Mouse (Mus musculus) fat pad, adult 2 months (tissue): ENCODE data around the gene Hoxa10.

ENCODE experiments used
- DNase-seq: peaks from one replicate; pipeline ENCODE4 v3.0.0-alpha.2; 2011; ENCODE audit warnings: low read depth, low spot score; ENCODE audit errors: extremely low read depth

Hoxa10 gene

DNA sequence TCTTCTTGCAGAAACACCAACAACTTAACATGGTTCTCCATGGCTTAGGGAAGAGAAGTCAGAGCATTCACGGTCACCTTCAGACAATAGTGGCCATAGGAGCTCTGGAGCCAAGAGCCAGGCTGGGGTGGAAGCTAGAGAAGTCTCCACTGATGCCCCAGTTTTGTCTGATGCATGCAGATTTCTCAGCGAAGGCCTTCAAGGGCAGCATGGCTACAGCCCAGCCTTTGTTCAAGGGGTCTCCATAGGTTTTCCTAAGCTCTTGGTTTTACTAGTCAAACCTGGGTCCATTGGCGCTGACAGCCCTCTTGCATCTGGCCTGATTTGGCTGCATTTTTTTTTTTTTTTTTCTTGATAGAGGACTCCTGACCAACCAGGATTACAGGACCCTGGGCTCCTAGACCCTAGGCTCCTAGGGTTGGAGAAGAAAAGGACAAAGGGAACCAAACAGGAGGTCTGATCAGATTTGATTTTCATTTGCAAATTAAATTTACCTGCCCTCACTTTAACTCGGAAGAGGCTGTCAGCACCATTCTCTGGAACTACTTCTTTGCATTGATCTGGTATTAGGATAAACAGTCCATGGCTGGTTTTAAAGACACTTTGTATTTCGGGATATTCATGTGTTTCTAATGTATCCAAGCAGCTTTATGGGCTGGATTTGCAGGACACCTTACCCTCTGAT is 23.6 kb upstream of the Hoxa10 start:
- DNase-seq = no peak

DNA sequence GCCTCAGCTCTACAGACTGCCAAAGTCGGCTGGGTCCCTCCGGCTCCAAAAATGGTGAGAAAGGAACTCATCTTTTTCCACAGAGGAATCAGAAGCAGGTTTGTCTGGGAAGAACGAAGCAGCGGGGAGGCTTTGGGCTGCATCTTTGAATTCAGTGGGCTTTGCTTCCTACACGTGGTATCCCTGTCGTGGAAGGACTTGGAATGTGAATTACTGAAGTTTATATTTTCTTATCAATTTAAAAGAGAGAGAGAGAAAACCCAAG is 22.6 kb upstream of the Hoxa10 start:
- DNase-seq = no peak

DNA sequence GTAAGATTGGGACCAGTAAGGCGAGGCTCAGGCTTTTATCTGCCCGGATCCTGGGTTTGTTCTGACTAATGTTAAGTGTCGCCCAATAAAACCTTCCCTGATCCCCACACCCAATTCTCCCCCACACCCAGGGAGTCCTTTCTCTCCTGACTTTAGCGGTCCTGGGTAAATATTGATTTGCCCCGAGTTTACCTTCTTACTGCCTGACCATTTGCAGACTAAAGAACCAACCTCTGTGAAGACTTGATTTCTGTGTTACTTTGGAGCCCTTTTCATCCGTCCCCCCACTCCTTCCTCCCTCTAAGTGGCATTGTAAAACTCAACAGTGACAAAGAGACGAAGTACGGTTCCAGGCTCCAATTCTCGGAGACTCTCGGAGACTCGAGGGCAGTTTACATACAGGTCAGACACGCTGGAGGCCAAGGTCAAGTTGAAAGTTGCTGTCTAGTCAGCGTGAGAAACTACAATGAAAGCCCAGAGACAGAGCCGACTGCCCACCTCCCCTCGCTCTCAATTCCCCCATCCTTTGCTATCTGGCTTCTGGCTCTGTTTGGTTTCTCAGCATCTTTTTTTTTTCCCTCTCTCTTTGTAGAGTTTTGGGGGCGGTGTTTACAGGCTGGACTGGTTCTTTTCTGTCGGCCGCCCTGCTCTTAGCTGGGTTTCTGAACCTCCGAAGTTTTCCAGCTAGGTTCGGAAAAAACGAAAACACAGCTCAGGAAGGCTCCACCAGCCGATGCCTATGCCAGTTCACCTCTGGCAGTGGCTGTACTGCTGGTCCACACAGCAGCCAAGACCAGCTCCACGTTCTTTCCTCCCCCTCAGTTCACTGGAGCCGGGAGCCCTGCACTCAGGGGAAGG is 22.0 kb upstream of the Hoxa10 start:
- no peak for DNase-seq

DNA sequence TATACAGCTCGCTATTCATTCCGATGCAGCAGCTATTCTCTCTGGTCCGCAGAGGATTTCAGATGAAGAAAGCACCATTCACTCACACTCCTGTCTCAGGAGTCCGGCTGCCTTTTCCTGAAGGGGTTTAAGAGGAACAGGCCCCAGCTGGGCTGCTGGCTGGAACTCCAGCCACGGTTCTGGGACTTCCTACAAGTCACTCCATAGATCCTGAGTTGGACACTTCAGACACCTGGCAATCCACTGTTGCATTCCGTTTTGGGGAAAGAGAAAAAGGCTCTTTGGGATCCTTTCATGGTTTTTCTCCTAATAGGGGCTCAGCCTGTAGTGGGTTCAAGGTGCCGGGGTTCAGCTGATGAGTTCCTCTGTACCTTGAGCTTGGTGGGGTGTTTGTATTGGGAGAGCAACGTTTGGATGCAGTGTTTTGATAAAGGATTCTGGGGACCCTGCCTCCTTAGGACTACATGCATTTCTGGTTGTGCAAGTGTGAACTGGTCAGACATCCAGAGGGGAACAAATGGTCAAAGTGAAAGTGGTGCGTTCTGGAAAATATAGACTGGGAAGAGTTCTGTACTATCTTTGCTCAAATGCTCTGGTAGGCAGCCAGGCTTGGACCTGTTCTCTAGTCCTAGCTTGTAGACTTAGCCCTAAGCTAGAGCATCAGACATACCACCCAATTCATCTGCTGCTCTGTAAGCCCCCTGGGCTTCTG is 21.3 kb upstream of the Hoxa10 start:
- no peak for DNase-seq

DNA sequence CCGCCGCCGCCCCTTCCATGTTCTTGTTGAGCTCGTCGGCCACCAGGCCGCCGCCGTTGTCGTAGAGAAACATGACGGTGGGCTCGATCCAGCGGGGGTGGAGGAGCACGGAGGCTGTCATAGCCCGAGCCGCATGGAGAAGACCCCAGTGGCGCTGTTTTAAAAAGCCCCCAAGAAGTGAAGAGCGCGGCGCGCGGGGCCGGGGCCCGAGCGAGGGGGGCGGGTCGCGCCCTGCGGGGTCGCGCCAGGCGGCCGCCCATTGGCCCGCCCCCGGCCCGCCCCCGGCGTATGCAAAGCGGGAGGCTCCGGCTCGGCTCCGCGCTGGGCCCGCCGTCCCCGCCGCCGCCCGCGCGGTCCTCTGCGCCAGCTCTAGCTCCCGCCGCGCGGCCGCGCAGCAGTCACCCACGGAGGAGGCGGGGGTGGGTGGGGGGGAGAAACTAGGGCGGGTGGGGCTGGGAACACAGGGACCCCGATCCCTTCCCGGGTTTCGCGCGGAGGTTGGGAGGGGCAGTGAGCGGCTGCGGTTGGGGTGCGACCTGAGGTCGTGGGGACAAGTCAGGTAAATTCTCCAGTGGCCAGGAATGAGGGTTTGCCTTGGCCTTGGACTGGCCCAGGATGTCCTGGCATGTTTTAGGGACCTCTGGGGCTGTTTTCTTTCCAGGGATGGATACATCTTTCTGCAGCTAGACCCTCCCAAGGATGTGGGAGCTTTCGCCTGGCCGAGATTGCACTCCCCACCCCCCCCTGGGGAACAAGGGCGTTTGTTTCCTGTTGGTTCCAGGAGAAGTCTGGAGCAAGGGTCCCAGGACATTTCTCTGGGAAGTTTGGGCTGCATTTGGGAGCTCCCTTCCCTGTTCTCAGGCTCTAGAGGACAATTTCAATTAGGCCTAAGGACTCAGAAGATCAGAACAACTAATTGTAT is 20.3 kb upstream of the Hoxa10 start, which contains the start of gene Hoxa13:
Gene Hoxa13 (minus strand): TSS at position 227 of the 922 bp plus-strand sequence.
- DNase-seq = no peak

DNA sequence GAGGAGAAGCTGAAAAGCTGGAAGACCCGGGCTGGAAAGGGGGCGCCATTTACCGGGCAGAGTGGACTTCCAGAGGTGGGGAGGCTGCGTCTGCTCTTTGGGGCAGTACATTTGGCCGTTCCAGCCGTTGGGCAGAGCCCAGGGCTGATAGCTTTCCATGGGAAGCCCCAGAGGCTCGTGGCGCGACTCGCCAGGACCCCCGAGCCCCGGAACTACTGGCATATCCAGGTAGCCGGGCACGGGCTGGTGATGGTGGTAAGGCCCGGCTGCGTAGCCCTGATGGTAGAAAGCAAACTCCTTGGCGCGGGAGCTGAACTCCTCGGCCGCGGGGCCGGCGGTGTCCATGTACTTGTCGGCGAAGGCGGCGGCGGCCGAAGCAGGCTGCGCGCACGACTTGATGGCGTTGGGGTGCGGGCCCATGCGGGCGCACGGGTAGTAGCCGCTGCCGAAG is 19.2 kb upstream of the Hoxa10 start:
- DNase-seq = no peak

DNA sequence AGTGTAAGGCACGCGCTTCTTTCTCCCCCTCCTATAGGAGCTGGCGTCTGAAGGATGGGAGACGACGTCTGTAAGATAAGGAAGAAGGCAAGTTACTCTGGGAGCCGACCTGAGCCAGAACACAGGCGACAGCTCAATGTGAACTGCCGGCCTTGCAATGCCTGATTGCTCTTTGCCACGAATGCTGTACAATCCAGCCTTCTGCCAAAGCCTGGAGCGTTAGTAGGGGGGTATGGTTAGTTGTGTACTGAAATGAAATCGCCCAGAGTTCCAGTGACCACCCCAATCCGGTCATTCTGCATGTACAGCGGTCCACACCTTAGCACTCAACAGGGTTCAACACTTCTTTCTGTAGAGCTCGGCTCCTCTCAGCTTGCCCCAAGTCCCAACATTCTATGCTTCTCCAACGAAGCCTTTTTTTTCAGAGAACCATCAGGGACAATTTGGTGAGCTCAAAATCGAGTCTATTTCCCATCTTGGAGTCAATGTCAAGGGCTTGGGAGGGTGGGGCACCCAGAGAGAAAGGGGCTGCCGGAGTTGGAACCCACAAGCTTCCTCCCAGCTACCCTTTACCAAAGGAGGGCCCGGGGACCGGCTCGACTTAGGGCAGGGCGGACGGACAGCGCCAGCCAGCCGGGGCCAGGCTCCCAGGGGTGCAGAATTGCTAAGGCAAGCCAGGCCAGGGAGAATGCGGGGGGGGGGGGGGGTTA is 18.6 kb upstream of the Hoxa10 start:
- no peak for DNase-seq

DNA sequence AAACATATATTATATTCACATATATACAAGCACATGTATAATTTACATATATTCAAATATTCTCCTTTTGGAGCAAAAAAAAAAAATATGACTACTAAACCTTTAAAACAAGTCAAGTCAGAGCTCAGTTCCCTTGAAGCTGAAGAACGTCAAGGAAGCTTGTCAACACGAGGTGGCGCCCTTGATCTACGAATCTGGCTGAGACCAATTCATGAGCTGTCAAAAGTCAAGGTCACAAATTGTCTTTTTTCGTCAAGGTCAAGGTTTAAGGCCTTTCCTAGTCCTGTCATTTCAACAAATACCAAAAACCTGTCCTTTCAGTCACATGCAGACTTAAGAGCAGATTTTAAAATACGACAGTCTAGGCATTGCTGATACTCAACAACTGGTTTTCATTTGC is 16.3 kb upstream of the Hoxa10 start:
- DNase-seq = no peak

DNA sequence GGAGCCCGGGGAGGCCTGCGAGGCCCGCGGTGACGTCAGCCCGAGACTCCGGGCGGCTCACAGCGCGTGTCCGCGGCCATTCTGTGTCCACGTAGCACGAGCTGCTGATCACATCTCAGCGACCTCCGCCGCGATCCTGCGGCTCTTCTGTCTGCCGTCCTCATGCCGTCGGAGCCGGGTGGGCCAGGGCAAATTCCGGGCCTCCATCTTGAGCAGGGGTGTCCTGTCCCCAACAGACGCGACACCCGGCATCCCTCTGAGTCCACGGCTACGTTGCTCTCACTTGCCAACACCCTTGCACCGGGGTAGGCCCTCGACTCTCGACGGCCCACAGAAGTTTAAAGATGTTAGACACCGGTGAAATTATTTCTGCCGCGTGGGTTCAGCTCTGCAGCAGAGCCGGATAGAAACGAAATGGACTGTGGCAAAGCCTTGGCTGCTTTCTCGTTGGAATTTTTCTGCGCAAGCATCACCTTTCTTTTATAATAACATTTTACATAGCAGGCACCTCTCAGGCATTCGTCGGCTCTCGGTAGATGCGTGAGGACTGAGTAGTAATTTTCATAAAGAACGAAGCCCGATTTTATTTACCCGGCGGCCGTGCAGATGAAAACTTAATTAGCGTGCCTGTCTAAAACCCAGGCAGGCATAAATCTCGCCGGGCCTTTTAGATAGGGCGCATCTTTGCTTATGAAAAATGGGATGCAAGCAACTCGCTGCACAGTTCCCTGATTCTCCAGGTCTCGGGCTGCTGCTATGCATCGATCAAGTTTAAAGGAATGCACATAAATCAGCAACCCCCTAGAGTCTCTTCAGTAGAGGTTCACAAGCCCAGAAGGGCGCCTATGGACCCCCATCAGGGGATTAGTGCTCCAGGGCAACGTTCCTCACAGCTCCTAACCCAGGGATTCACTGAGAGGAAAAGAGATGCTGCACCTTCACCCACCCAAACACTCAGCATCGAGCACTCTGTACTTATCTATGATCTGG is 13.2 kb upstream of the Hoxa10 start:
- DNase-seq = no peak

DNA sequence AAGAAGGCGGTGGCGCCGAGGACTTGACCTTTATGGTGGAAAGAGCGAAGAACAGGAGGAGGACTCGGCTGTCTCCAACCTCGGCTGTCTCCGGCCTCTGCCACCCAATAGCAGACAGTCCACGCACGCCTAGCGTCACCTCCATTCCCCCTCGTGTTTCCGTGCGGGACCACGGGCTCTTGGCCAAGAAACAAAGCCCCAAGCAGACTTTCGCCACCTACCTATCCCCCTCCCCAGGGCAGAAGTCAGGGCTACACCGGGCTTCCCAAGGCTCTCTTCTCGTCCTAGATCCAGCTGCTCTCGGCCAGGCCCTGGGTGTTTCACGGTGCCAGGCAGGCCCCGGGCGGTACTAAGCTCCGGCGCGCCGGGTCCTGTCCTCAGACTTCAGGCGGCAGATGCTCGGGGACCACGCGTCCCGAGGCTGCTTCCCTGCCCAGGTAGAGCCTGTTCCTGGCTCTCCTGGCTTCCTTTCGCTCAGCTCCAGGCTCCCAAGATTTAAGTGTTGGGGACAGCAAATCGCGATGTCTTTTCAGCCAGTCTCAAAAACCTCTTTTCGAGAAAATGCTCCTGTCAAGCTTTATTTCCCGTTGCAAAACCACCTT is 12.2 kb upstream of the Hoxa10 start:
- no peak for DNase-seq

DNA sequence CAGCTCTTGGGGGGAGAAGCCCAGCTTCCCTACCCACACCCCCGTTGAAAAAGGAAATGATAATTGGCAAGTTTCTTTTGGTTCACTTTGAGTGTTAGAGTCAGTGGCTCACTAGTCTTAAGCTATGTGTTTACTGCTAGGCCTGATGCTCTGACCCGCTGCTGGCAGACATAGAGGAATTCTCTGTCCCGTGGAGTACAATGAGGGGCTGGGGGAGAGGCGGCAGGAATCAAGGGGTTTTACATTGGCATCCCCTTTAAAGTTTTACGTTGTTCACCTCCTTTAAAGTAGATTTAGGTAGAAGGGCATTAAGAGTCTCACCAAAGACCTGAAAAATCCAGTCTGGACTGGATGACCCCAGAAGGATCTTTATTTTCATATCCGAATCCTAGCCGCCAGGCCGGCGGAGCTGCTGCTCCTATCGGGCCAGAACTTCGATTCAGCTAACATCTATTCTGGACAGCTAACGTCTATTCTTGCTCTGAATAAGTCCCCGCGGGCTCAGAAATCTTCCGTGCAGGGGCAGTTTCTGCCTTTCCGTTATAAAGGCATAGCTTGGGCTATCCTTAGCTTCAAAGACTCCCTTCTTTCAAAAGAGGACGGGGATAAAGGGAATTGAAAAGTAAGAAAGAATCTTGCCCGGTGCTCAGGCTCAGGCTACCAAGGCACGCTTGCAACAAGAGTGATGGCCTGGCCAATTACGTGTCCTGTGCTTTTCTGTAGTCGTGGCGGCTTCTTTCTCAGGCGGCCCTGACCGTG is 11.5 kb upstream of the Hoxa10 start:
- DNase-seq = no peak

DNA sequence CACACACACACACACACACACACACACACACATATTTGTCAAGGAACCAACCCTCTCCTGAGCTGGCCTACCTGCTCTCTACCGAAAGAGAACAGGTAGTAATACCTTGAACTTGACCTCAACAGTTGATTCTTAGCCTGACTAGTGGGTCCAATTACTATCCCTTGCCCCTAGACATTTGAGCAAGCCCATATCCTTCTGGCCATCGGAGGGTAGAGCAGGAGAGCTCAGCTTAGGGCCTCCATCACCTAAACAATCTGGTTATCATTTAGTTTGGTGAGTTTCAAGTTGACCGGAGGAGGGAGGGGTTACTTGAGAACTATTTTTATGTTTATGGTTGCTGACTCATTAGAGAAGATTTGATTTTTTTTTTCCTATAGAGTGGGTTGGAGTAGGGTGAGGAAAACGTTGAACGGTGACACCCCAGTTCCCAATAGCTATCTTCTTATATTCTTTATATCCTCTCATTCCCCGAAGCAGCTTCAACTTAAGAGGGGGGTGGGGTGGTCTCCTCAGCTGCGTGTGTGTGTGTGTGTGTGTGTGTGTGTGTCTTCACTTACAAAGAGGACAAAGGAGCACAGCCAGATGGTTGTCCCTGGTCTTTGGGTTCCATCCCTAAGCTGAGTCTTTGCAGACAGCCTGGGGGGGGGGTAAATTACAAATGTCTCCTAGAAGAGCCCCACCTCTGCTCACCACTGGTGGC is 10.7 kb upstream of the Hoxa10 start:
- DNase-seq = no peak

DNA sequence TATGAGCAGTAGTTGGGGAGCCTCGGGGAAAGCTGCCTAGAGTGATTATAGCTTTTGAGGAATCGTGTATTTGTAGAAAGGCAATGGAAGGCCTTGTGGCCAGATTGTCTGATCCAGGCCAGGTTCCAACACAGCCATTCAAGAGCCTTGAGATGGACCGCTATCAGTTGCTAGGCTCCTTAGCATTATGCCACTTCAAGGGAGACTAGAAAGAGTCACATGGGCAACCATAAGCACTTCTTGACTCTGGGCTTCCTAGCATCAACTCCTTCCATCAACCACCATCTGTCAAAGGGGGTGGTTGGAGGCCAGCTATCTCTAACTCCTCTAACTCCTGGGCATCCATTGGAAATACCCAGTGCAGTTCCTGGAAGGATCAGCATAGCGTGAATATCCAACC is 9.2 kb upstream of the Hoxa10 start:
- DNase-seq = no peak

DNA sequence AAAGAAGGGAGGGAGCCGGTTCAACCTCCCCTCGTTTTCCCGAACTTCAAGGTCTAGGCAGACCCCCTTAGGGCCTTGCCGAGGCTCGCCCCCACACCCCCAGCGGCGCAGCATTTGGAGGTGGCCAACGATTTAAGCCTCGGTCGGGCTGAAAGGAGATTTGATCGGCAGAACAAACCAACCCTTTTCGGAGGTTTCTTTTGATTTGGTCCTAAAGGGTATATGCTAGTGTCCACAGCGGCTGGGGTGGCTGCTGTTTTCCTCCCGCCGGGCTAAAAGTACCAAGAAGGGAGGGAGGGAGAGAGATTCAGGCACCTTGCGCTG is 8.7 kb upstream of the Hoxa10 start:
- no peak for DNase-seq

DNA sequence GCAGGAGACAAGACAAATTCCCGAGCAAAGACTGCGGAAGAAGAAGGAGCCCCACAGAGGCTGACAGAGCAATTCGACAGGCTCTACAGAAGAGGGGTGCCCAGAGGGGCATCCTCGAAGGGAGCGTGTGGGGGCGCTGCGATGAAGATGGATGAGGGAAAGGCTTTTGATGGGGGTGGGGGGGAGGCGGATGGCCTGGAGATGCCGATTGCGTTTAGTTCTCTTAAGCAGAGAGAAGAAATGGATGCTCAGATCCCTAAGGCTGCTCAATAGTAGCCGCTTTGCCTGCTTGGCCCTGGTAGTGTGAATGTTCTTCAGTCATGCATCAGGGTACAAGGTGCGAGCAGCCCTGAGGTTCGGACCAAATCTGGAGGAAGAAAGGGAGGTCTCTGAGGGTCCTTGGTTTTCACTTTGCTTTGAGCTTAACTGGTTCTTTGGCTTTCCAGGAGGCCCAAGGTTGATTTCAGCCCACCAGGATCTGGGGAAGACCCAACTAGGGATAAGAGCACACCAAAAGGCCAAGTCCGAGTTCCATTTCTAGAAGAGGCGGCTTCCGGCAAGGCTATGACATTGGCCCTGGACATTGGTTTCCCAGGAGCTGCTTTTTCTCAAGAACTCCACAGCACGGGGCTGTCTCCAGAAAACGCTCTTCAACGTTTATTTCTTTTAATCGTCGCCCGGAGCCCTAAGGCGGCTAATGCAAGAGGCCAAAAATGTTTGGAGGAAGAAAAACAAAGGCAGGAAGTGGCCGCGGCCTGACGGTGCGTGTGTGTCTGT is 8.2 kb upstream of the Hoxa10 start:
- no peak for DNase-seq

DNA sequence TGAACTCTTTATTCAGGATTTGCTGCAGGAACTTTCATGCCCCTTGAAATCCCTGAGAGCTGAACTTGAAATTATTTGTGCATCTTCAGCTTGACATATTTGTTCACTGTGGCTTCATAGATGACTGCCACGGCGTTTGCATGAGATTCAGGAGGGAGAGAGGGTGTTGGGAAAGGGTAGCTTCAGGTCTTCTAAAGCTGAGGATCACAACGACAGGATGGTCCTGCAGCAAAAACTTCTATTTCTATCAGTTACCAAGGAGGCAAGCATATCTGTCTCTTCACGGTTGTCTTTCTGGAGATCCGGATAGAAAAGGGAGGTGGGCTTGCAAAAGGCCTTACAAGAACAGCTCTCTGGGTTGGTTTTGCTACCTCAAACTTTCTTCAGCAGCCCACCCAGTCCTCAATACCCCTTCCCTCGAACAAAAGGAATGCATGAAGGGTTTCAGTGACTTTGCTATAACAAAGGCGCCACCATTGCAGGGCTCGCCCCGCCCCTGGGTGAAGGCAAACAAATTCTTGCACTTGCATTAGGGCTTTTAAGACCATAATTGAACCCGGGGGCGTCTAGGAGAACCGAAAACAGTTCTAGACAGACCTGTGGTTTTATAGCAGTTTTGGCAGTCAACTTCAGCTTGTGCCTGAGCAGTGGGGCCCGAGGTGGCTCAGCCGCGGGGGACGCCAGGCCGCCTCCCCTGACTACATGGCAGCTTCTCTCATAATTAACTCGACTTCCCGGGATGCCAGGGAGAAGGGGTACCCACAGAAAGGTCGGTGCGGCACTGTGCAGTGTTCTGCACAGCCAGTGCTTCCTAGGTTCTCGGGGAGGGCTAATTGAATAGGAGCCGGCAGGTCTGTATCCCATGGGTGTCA is 7.3 kb upstream of the Hoxa10 start:
- no peak for DNase-seq
